Mouse (Mus musculus): ENCODE results near the gene Cdc27. TPM values are rescaled to one million over a fixed set of nuclear protein-coding genes. Genes with fewer than 3 reads are reported as not detected.

The Cdc27 gene
- polyA plus RNA-seq, 1 experiment from 2014 or later: 33.1 TPM

GRCm38 (mm10) chr11:104539811-104540210 is 10.6 kb downstream of the Cdc27 start:
- H3K9me3 ChIP-seq (replicated peaks): no peaks in the 10 kb centered on the region
- 85% methylated on average over 5 of the region's 5 CpGs for WGBS (ENCODE audit: insufficient replicate concordance)
- peaks cover 71% of the 10 kb centered on the region for H3K4me1 ChIP-seq
- no peak overlapping the region for H3K4me2 ChIP-seq
- no peak overlapping the region for H3K27ac ChIP-seq
- no peaks in the 10 kb centered on the region for H3K27me3 ChIP-seq (replicated peaks)
- H3K4me3 ChIP-seq: no peak overlapping the region
- no peak for ATAC-seq
- no peak overlapping the region for H3K9ac ChIP-seq
- H3K36me3 ChIP-seq: peaks cover 30% of the 10 kb centered on the region

- H3K27ac ChIP-seq: peak overlapping the region; percentile 45; the same call in 1 of the 2 replicates
- peak overlapping the region; percentile 49 for H3K4me2 ChIP-seq
- peak; percentile 73 for ATAC-seq
- no peaks in the 10 kb centered on the region for H3K27me3 ChIP-seq (replicated peaks)
- peaks cover 44% of the 10 kb centered on the region for H3K36me3 ChIP-seq
- no peaks in the 10 kb centered on the region for H3K9me3 ChIP-seq (replicated peaks)
- 34% methylated on average over 2 of the region's 2 CpGs for WGBS (ENCODE audit: insufficient replicate concordance)
- H3K4me3 ChIP-seq: 0 out of 2 replicates have a peak overlapping the region, but pooled peaks have one; percentile 13
- H3K9ac ChIP-seq: peak overlapping the region; percentile 22; the same call in 1 of the 2 replicates
- H3K4me1 ChIP-seq: peaks cover 58% of the 10 kb centered on the region
Measured at GRCm38 (mm10) chr11:104537945-104538555, 12.4 kb downstream of the Cdc27 start.

- Histone ChIP-seq H3K27me3 (replicated peaks) (no peaks in the 10 kb centered on the region), H3K4me2 (no peak overlapping the region), H3K4me3 (no peak overlapping the region), H3K9me3 (replicated peaks) (no peaks in the 10 kb centered on the region), H3K4me1 (peaks cover 48% of the 10 kb centered on the region), H3K9ac (no peak overlapping the region), H3K36me3 (peaks cover 56% of the 10 kb centered on the region), H3K27ac (no peak overlapping the region)
- ATAC-seq: peak; percentile 81
- WGBS (ENCODE audit: insufficient replicate concordance): 26% methylated on average over 2 of the region's 2 CpGs
Measured at GRCm38 (mm10) chr11:104536843-104537242, 13.6 kb downstream of the Cdc27 start.

- H3K36me3 ChIP-seq: peaks cover 90% of the 10 kb centered on the region
Measured at GRCm38 (mm10) chr11:104525935-104526334, 24.5 kb downstream of the Cdc27 start.

GRCm38 (mm10) chr11:104512436-104512835 is 38.0 kb downstream of the Cdc27 start:
- no peak overlapping the region for H3K4me3 ChIP-seq
- no peaks in the 10 kb centered on the region for H3K27me3 ChIP-seq (replicated peaks)
- 79% methylated on average over 4 of the region's 4 CpGs for WGBS (ENCODE audit: insufficient replicate concordance)
- H3K4me1 ChIP-seq: no peaks in the 10 kb centered on the region
- no peaks in the 10 kb centered on the region for H3K9me3 ChIP-seq (replicated peaks)
- no peak overlapping the region for H3K4me2 ChIP-seq
- H3K36me3 ChIP-seq: peaks cover 95% of the 10 kb centered on the region
- H3K9ac ChIP-seq: no peak overlapping the region
- no peak overlapping the region for H3K27ac ChIP-seq
- ATAC-seq: no peak

More at GRCm38 (mm10) chr11:104525935-104526334, 24.5 kb downstream of the Cdc27 start:
- Histone ChIP-seq H3K4me3 (no peak overlapping the region), H3K9me3 (replicated peaks) (no peaks in the 10 kb centered on the region), H3K27me3 (replicated peaks) (no peaks in the 10 kb centered on the region), H3K4me1 (no peaks in the 10 kb centered on the region), H3K4me2 (no peak overlapping the region), H3K27ac (no peak overlapping the region), H3K9ac (no peak overlapping the region)
- WGBS (ENCODE audit: insufficient replicate concordance): 90% methylated on average over 6 of the region's 6 CpGs
- ATAC-seq: no peak

GRCm38 (mm10) chr11:104510606-104511005 is 39.8 kb downstream of the Cdc27 start:
- H3K36me3 ChIP-seq: peaks cover 95% of the 10 kb centered on the region

GRCm38 (mm10) chr11:104508455-104508854 is 42.0 kb downstream of the Cdc27 start:
- 88% methylated on average over 4 of the region's 4 CpGs for WGBS (ENCODE audit: insufficient replicate concordance)
- no peak overlapping the region for H3K27ac ChIP-seq
- H3K4me3 ChIP-seq: no peak overlapping the region
- H3K9me3 ChIP-seq (replicated peaks): no peaks in the 10 kb centered on the region
- H3K4me1 ChIP-seq: no peaks in the 10 kb centered on the region
- H3K27me3 ChIP-seq (replicated peaks): no peaks in the 10 kb centered on the region
- H3K9ac ChIP-seq: no peak overlapping the region
- H3K4me2 ChIP-seq: no peak overlapping the region
- peaks cover 91% of the 10 kb centered on the region for H3K36me3 ChIP-seq
- ATAC-seq: no peak

More at GRCm38 (mm10) chr11:104510606-104511005, 39.8 kb downstream of the Cdc27 start:
- Histone ChIP-seq H3K9me3 (replicated peaks) (no peaks in the 10 kb centered on the region), H3K4me3 (no peak overlapping the region), H3K27me3 (replicated peaks) (no peaks in the 10 kb centered on the region), H3K4me2 (no peak overlapping the region), H3K9ac (no peak overlapping the region), H3K27ac (no peak overlapping the region), H3K4me1 (no peaks in the 10 kb centered on the region)
- no peak for ATAC-seq
- 94% methylated on average over 2 of the region's 2 CpGs for WGBS (ENCODE audit: insufficient replicate concordance)

- Histone ChIP-seq H3K9ac (no peak overlapping the region), H3K27ac (no peak overlapping the region), H3K36me3 (no peaks in the 10 kb centered on the region), H3K4me3 (no peak overlapping the region), H3K9me3 (replicated peaks) (0 out of 2 replicates have a peak, but pooled peaks cover 6% of the 10 kb centered on the region), H3K4me2 (no peak overlapping the region), H3K27me3 (replicated peaks) (no peaks in the 10 kb centered on the region), H3K4me1 (no peaks in the 10 kb centered on the region)
- 66% methylated on average over 3 of the region's 3 CpGs for WGBS (ENCODE audit: insufficient replicate concordance)
- no peak for ATAC-seq
Measured at GRCm38 (mm10) chr11:104488292-104488691, 62.1 kb downstream of the Cdc27 start.

GRCm38 (mm10) chr11:104481971-104482370 is 68.4 kb downstream of the Cdc27 start:
- no peak for ATAC-seq
- H3K9ac ChIP-seq: no peak overlapping the region
- H3K27ac ChIP-seq: no peak overlapping the region
- no peak overlapping the region for H3K4me2 ChIP-seq
- no peaks in the 10 kb centered on the region for H3K4me1 ChIP-seq
- H3K9me3 ChIP-seq (replicated peaks): 0 out of 2 replicates have a peak, but pooled peaks cover 6% of the 10 kb centered on the region
- WGBS (ENCODE audit: insufficient replicate concordance): 79% methylated on average over 8 of the region's 8 CpGs
- no peaks in the 10 kb centered on the region for H3K36me3 ChIP-seq
- no peak overlapping the region for H3K4me3 ChIP-seq
- 0 out of 2 replicates have a peak, but pooled peaks cover 4% of the 10 kb centered on the region for H3K27me3 ChIP-seq (replicated peaks)

- no peaks in the 10 kb centered on the region for H3K36me3 ChIP-seq
- no peak overlapping the region for H3K27ac ChIP-seq
- no peak overlapping the region for H3K4me3 ChIP-seq
- H3K4me1 ChIP-seq: no peaks in the 10 kb centered on the region
- 0 out of 2 replicates have a peak, but pooled peaks cover 4% of the 10 kb centered on the region for H3K27me3 ChIP-seq (replicated peaks)
- no peak overlapping the region for H3K4me2 ChIP-seq
- no peak for ATAC-seq
- no peaks in the 10 kb centered on the region for H3K9me3 ChIP-seq (replicated peaks)
- no peak overlapping the region for H3K9ac ChIP-seq
- 63% methylated on average over 4 of the region's 4 CpGs for WGBS (ENCODE audit: insufficient replicate concordance)
Measured at GRCm38 (mm10) chr11:104479505-104479904, 70.9 kb downstream of the Cdc27 start.

GRCm38 (mm10) chr11:104469371-104469835 is 81.0 kb downstream of the Cdc27 start:
- Histone ChIP-seq H3K4me2 (peak overlapping the region; percentile 97), H3K4me1 (peaks cover 28% of the 10 kb centered on the region), H3K9me3 (replicated peaks) (no peaks in the 10 kb centered on the region), H3K27ac (peak overlapping the region; percentile 79), H3K27me3 (replicated peaks) (no peaks in the 10 kb centered on the region), H3K36me3 (peaks cover 4% of the 10 kb centered on the region; the same call in 1 of the 2 replicates), H3K4me3 (peak overlapping the region; percentile 99), H3K9ac (peak overlapping the region; percentile 97)
- peak; percentile 100 for ATAC-seq
- WGBS (ENCODE audit: insufficient replicate concordance): under 1% methylated on average over 18 of the region's 19 CpGs

GRCm38 (mm10) chr11:104468751-104469268 is 81.6 kb downstream of the Cdc27 start, which contains the start of gene Kansl1:
TSS of gene Kansl1 (minus strand) at chr11:104468861.
- H3K4me3 ChIP-seq: peak within 1 kb of the TSS; percentile 99
- no peaks in the 10 kb centered on the region for H3K27me3 ChIP-seq (replicated peaks)
- H3K4me1 ChIP-seq: peaks cover 28% of the 10 kb centered on the region
- peak within 1 kb of the TSS; percentile 97 for H3K4me2 ChIP-seq
- peak within 1 kb of the TSS; percentile 97 for H3K9ac ChIP-seq
- H3K9me3 ChIP-seq (replicated peaks): no peaks in the 10 kb centered on the region
- ATAC-seq: peak; percentile 65
- H3K36me3 ChIP-seq: peaks cover 9% of the 10 kb centered on the region; the same call in 1 of the 2 replicates
- H3K27ac ChIP-seq: peak within 1 kb of the TSS; percentile 79
- whole genome bisulfite sequencing (ENCODE audit: insufficient replicate concordance): under 1% methylated on average over 58 of the region's 69 CpGs

Measured in liver, embryonic 12.5 days (tissue).